Mouse (Mus musculus) liver, postnatal 0 days (tissue): ENCODE data around the gene Appbp2.

Experiments
- CTCF ChIP-seq: sonication (generic); IDR thresholded peaks from 2 replicates; pipeline ENCODE4 v1.5.1; 2016; ENCODE audit warnings: antibody characterized with exemption, low read depth
- EP300 ChIP-seq: IDR thresholded peaks from 2 replicates; pipeline ENCODE4 v1.6.1; 2016; ENCODE audit warnings: antibody characterized with exemption, low read depth, mild to moderate bottlenecking

DNA sequence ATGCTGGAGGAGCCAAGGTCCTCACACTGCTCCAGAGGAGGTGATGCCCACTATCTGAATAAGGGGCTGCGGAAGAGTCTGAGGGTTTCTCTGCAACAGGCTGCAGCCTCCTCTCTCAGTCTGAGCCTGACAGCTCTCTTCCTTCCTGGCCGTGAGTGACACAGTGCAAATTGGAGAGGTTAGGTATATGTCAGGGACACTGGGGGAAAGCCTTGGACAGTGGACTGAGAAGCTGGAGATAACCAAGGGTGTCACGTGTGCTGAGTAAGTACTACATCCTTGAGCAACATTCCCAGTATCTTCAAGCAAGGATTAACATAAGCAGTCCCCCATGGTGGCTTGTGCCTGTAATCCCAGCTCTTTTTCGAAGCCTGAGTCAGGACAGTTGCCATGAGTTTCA is 56.5 kb downstream of the Appbp2 start:
- TF ChIP-seq CTCF (no peak), EP300 (no peak)
